In the genomic region with DNA sequence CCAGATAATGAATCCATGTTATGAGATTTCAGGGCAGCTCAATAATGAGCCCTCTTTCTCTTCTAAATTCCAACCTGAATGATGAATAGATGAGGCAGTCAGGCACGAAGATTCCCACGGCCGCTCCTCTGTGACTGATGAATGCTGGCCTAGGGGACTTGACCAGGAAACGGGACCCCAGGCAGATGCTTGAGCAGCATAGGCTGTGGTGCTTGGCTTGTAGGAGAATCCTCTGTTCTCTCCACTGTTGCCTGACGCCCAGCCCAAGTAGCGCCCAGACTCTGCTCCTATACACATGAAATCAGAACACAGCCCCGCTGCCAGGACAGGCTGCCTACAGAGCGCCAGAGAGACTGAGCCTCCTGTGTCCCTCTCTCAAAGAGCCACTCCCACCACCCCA, we compare ENCODE assay signal across 16 mouse cellular contexts.
DNase-seq lines count a peak whose midpoint lies in the region; ATAC-seq lines count a peak whose summit lies in the region.
"Had no signal": no experiment of that assay in that cellular context is flagged by ENCODE, and none has a peak within 500 bp of the region (broad histone marks: within the 10 kb centered on the region; RNA-seq: fewer than 3 reads in every experiment).

No protein-coding gene starts in this region.

- no peak overlapping the region for H3K4me2 ChIP-seq in neural tube, embryonic 15.5 days
- H3K4me2 ChIP-seq in forebrain, embryonic 11.5 days (ENCODE audit: low read depth, low read length, severe bottlenecking), result no peak overlapping the region
- H3K4me2 ChIP-seq: liver, embryonic 15.5 days; neural tube, embryonic 12.5 days had no signal

- H3K4me1 ChIP-seq in neural tube, embryonic 15.5 days, result 0 out of 2 replicates have a peak, but pooled peaks cover 3% of the 10 kb centered on the region
- peaks cover 10% of the 10 kb centered on the region; the same call in 1 of the 2 replicates for H3K4me1 ChIP-seq in forebrain, embryonic 11.5 days (replicated peaks; ENCODE audit: control insufficient read depth, insufficient read depth, low read length)
- H3K4me1 ChIP-seq: limb, embryonic 10.5 days; liver, embryonic 15.5 days had no signal

- peak; percentile 21 for DNase-seq in neural tube, embryonic 10.5 days (ENCODE audit: extremely low spot score, low spot score)
- peak; percentile 72 for DNase-seq in forebrain, embryonic 11.5 days (ENCODE audit: low spot score)
- DNase-seq in mesoderm, embryonic 11.5 days (ENCODE audit: low read depth, low spot score), result peak; percentile 35
- no peak for DNase-seq in spleen, postnatal 36 days (ENCODE audit: low spot score in 2 of 2)
- DNase-seq in thymus, postnatal 0 days (ENCODE audit: low spot score), result no peak
- no peak for DNase-seq in adrenal gland, postnatal 14 days
- DNase-seq: cerebellum, postnatal 25 days; gastrocnemius, postnatal 14 days; lung, postnatal 36 days; right cerebral cortex, adult 18-20 months; thymus, postnatal 14 days had no signal

- H3K9me3 ChIP-seq in neural tube, embryonic 15.5 days (replicated peaks), result no peaks in the 10 kb centered on the region
- peaks cover 2% of the 10 kb centered on the region; the same call in 1 of the 2 replicates for H3K9me3 ChIP-seq in forebrain, embryonic 11.5 days (ENCODE audit: control insufficient read depth, low read length)
- H3K9me3 ChIP-seq: limb, embryonic 10.5 days; liver, embryonic 15.5 days; neural tube, embryonic 12.5 days had no signal

- no peaks in the 10 kb centered on the region for H3K27me3 ChIP-seq in neural tube, embryonic 15.5 days (replicated peaks)
- H3K27me3 ChIP-seq in forebrain, embryonic 11.5 days (ENCODE audit: control insufficient read depth, insufficient read depth, low read length), result no peaks in the 10 kb centered on the region
- H3K27me3 ChIP-seq: liver, embryonic 15.5 days; neural tube, embryonic 12.5 days had no signal

- WGBS in neural tube, embryonic 15.5 days, result 35% methylated on average over 8 of the region's 8 CpGs
- WGBS in forebrain, embryonic 11.5 days, result 12% methylated on average over 8 of the region's 8 CpGs

- H3K9ac ChIP-seq in neural tube, embryonic 15.5 days (replicated peaks), result no peak overlapping the region
- H3K9ac ChIP-seq in forebrain, embryonic 11.5 days (ENCODE audit: low read length), result 0 out of 2 replicates have a peak overlapping the region, but pooled peaks have one; percentile 17
- H3K9ac ChIP-seq: liver, embryonic 15.5 days; neural tube, embryonic 12.5 days had no signal

- H3K4me3 ChIP-seq in neural tube, embryonic 15.5 days (replicated peaks), result no peak overlapping the region
- H3K4me3 ChIP-seq in forebrain, embryonic 11.5 days (ENCODE audit: low read depth, low read length), result no peak overlapping the region
- H3K4me3 ChIP-seq: limb, embryonic 10.5 days; liver, embryonic 15.5 days; neural tube, embryonic 12.5 days had no signal

- no peak for ATAC-seq in neural tube, embryonic 15.5 days (ENCODE audit: low FRiP score)
- ATAC-seq in forebrain, embryonic 11.5 days (replicated peaks; ENCODE audit: low FRiP score), result peak; percentile 74

- H3K27ac ChIP-seq in neural tube, embryonic 15.5 days (replicated peaks), result no peak overlapping the region
- peak overlapping the region; percentile 68 for H3K27ac ChIP-seq in forebrain, embryonic 11.5 days (ENCODE audit: low read depth, low read length)
- H3K27ac ChIP-seq: kidney, postnatal 0 days; limb, embryonic 10.5 days; liver, embryonic 15.5 days; neural tube, embryonic 12.5 days had no signal

- H3K36me3 ChIP-seq in neural tube, embryonic 15.5 days, result no peaks in the 10 kb centered on the region
- H3K36me3 ChIP-seq in forebrain, embryonic 11.5 days (ENCODE audit: control insufficient read depth, insufficient read depth, low read length), result no peaks in the 10 kb centered on the region
- H3K36me3 ChIP-seq: limb, embryonic 10.5 days; liver, embryonic 15.5 days; neural tube, embryonic 12.5 days had no signal

Comparison
In these comparisons a context has a peak if more than half of its experiments do, and no peak if none do; other contexts are left out.
1. DNase-seq: peak in neural tube, embryonic 10.5 days (single experiment), forebrain, embryonic 11.5 days (single experiment) and mesoderm, embryonic 11.5 days (single experiment); none in spleen, postnatal 36 days (0 of 2), thymus, postnatal 0 days (single experiment) and adrenal gland, postnatal 14 days (single experiment).